Mouse (Mus musculus) neutrophil, adult 59 days (primary cell): Measurements from ENCODE around the gene Rap1gap2. TPM values are rescaled to one million over a fixed set of nuclear protein-coding genes. Genes with fewer than 3 reads are reported as not detected.

ENCODE experiments used
- total RNA-seq, 2 experiments: library from RNA; stranded (reverse); gene quantifications; 1 replicate in 1 of 2; 2 replicates in 1 of 2; pipeline ENCODE4 v1.2.4; 2023

The Rap1gap2 gene
- total RNA-seq, result 10 to 100 TPM; 95.5 to 97.9 TPM

GRCm38 (mm10) chr11:74610545-74611176 lies at the start of gene Rap1gap2:
Rap1gap2 (minus strand) TSS chr11:74610915.

GRCm38 (mm10) chr11:74649095-74649646 lies 38.5 kb upstream of the Rap1gap2 start, which contains the start of gene Cluh:
Cluh (plus strand) TSS chr11:74649495.

GRCm38 (mm10) chr11:74619201-74619955 lies 8.7 kb upstream of the Rap1gap2 start, which contains the start of gene Ccdc92b:
Ccdc92b (plus strand) TSS chr11:74619605.

GRCm38 (mm10) chr11:74361769-74362168 lies 248.9 kb downstream of the Rap1gap2 start, which contains the start of gene Olfr412:
Olfr412 (plus strand) TSS chr11:74362069.

GRCm38 (mm10) chr11:74352550-74352949 lies 258.2 kb downstream of the Rap1gap2 start, which contains the start of gene Olfr411:
Olfr411 (minus strand) TSS chr11:74352650.

GRCm38 (mm10) chr11:74337931-74338330 lies 272.8 kb downstream of the Rap1gap2 start, which contains the start of gene Olfr410:
Olfr410 (minus strand) TSS chr11:74338031.

Other genes with a start within 250 kb of the Rap1gap2 start
- not detected for gene Olfr412, start 248.8 kb downstream of the Rap1gap2 start, total RNA-seq
- under 1 TPM; 0.11 to 0.24 TPM for gene Ccdc92b, start 8.7 kb upstream of the Rap1gap2 start, total RNA-seq
- 10 to 100 TPM; 16.1 to 19.1 TPM for gene Cluh, start 38.6 kb upstream of the Rap1gap2 start, total RNA-seq
- 10 to 100 TPM; 93.4 to 97.4 TPM for gene Pafah1b1, start 113.8 kb upstream of the Rap1gap2 start, total RNA-seq
- 10 to 100 TPM in 1 of 2 experiments, 1 to 10 TPM in 1; 9.8 to 11.2 TPM for gene Mettl16, start 159.9 kb upstream of the Rap1gap2 start, total RNA-seq
- 10 to 100 TPM; 37.9 to 57.4 TPM for gene Mnt, start 220.0 kb upstream of the Rap1gap2 start, total RNA-seq